Mouse (Mus musculus) kidney, postnatal 14 days (tissue): ENCODE measurements around the gene Larp1b.

Experiments
- DNase-seq: peaks from one replicate; pipeline ENCODE4 v3.0.0; 2022; ENCODE audit warnings: mixed read lengths

Gene Larp1b

GRCm38 (mm10) chr3:41021980-41022379, 72.4 kb downstream of the Larp1b start:
- peak; percentile 16 for DNase-seq

GRCm38 (mm10) chr3:41030705-41031104, 81.1 kb downstream of the Larp1b start:
- no peak for DNase-seq

- DNase-seq: no peak
Measured at GRCm38 (mm10) chr3:41031286-41032210, 81.9 kb downstream of the Larp1b start.

GRCm38 (mm10) chr3:41038297-41038916, 88.8 kb downstream of the Larp1b start:
- no peak for DNase-seq

GRCm38 (mm10) chr3:41041241-41041640, 91.6 kb downstream of the Larp1b start:
- no peak for DNase-seq

- peak; percentile 52 for DNase-seq
Measured at GRCm38 (mm10) chr3:41042195-41042938, 92.7 kb downstream of the Larp1b start.

- DNase-seq: no peak
Measured at GRCm38 (mm10) chr3:41043756-41044354, 94.2 kb downstream of the Larp1b start.

- DNase-seq: no peak
Measured at GRCm38 (mm10) chr3:41047838-41048237, 98.2 kb downstream of the Larp1b start.

- DNase-seq: no peak
Measured at GRCm38 (mm10) chr3:41053334-41053733, 103.7 kb downstream of the Larp1b start.

- DNase-seq: no peak
Measured at GRCm38 (mm10) chr3:41058395-41058794, 108.8 kb downstream of the Larp1b start.

- no peak for DNase-seq
Measured at GRCm38 (mm10) chr3:41059249-41059648, 109.6 kb downstream of the Larp1b start.

GRCm38 (mm10) chr3:41061831-41062565, 112.4 kb downstream of the Larp1b start:
- no peak for DNase-seq

- no peak for DNase-seq
Measured at GRCm38 (mm10) chr3:41062758-41063157, 113.1 kb downstream of the Larp1b start.

- no peak for DNase-seq
Measured at GRCm38 (mm10) chr3:41065320-41065719, 115.7 kb downstream of the Larp1b start.

GRCm38 (mm10) chr3:41070519-41070918, 120.9 kb downstream of the Larp1b start:
- no peak for DNase-seq

GRCm38 (mm10) chr3:41075376-41075775, 125.7 kb downstream of the Larp1b start:
- no peak for DNase-seq

- no peak for DNase-seq
Measured at GRCm38 (mm10) chr3:41078673-41079072, 129.0 kb downstream of the Larp1b start.

- no peak for DNase-seq
Measured at GRCm38 (mm10) chr3:41080724-41081123, 131.1 kb downstream of the Larp1b start.

- peak; percentile 32 for DNase-seq
Measured at GRCm38 (mm10) chr3:41081474-41082301, 132.1 kb downstream of the Larp1b start.

GRCm38 (mm10) chr3:41082520-41082884, 132.9 kb downstream of the Larp1b start:
- no peak for DNase-seq
